In genomic region chr7:67210004-67210833, GRCm38 (mm10) we compare ENCODE assay signal across 17 mouse cellular contexts. TPM values are rescaled to one million over a fixed set of nuclear protein-coding genes. Genes with fewer than 3 reads are reported as not detected.
DNase-seq lines count a peak whose midpoint lies in the region; ATAC-seq and TF ChIP-seq lines count a peak whose summit lies in the region.
"Had no signal": no experiment of that assay in that cellular context is flagged by ENCODE, and none has a peak within 500 bp of the region (broad histone marks: within the 10 kb centered on the region; RNA-seq: fewer than 3 reads in every experiment).

No protein-coding gene starts in this region.

- 0 out of 2 replicates have a peak, but pooled peaks have one; percentile 28 for TF ChIP-seq EP300 in liver, embryonic 14.5 days (IDR thresholded peaks at IDR 0.05; ENCODE audit: low read depth)

- ATAC-seq in heart, embryonic 11.5 days (replicated peaks; ENCODE audit: insufficient number of reproducible peaks, low FRiP score, low TSS enrichment), result peak; percentile 76; the same call in 1 of the 2 replicates
- peak; percentile 41; the same call in 1 of the 2 replicates for ATAC-seq in neural tube, embryonic 14.5 days (ENCODE audit: low read depth)
- ATAC-seq in neural tube, embryonic 15.5 days (ENCODE audit: low FRiP score), result no peak; the same call in 1 of the 2 replicates
- peak; percentile 84 for ATAC-seq in liver, embryonic 14.5 days (ENCODE audit: insufficient read depth)

- no peak for TF ChIP-seq CTCF in liver, embryonic 14.5 days (IDR thresholded peaks at IDR 0.05; ENCODE audit: low read depth)

- no peak for DNase-seq in heart, adult 18-20 months
- peak; percentile 45 to 52 (median 46) for DNase-seq in liver, embryonic 14.5 days (ENCODE audit: low read depth in 3 of 3, low spot score in 3 of 3)
- no peak for DNase-seq in Muller cell, postnatal 12 days (ENCODE audit: inconsistent ontology term)
- no peak for DNase-seq in left cerebral cortex, postnatal 4 days
- DNase-seq: adrenal gland, adult 2 months; cerebellum, postnatal 10 days; embryo, embryonic 11 days; heart, postnatal 36 days; kidney, adult 11 months; lung, embryonic 14.5 days; lung, postnatal 4 days; right cerebral cortex, postnatal 4 days had no signal

- H3K9ac ChIP-seq in heart, embryonic 11.5 days (ENCODE audit: low read depth, low read length), result no peak overlapping the region
- H3K9ac ChIP-seq in neural tube, embryonic 14.5 days (replicated peaks; ENCODE audit: low read depth, low read length), result no peak overlapping the region
- no peak overlapping the region for H3K9ac ChIP-seq in neural tube, embryonic 15.5 days (replicated peaks)
- no peak overlapping the region for H3K9ac ChIP-seq in liver, embryonic 14.5 days (replicated peaks)
- H3K9ac ChIP-seq: limb, embryonic 12.5 days; lung, embryonic 14.5 days; midbrain, embryonic 12.5 days had no signal

- intact Hi-C loops in left cerebral cortex, postnatal 4 days (cut with DNase I), result no loop called here

- H3K27ac ChIP-seq in heart, embryonic 11.5 days (ENCODE audit: low read depth, low read length), result peak overlapping the region; percentile 66; the same call in 1 of the 2 replicates
- H3K27ac ChIP-seq in neural tube, embryonic 14.5 days (ENCODE audit: low read depth, low read length), result no peak overlapping the region
- H3K27ac ChIP-seq in neural tube, embryonic 15.5 days (replicated peaks), result no peak overlapping the region
- no peak overlapping the region for H3K27ac ChIP-seq in liver, embryonic 14.5 days
- H3K27ac ChIP-seq: limb, embryonic 12.5 days; midbrain, embryonic 12.5 days had no signal

- peaks cover 16% of the 10 kb centered on the region for H3K4me1 ChIP-seq in heart, embryonic 11.5 days (ENCODE audit: control insufficient read depth, insufficient read depth, low read length)
- no peaks in the 10 kb centered on the region for H3K4me1 ChIP-seq in neural tube, embryonic 14.5 days (ENCODE audit: control insufficient read depth, insufficient read depth, low read length)
- H3K4me1 ChIP-seq in neural tube, embryonic 15.5 days, result no peaks in the 10 kb centered on the region
- peaks cover 3 to 11% of the 10 kb centered on the region in 2 experiments; a peak in 3 of 4 replicates for H3K4me1 ChIP-seq in liver, embryonic 14.5 days (replicated peaks; ENCODE audit: control insufficient read depth in 2 of 2, insufficient read depth in 2 of 2, low read length in 1 of 2)
- H3K4me1 ChIP-seq: limb, embryonic 12.5 days had no signal

- no peaks in the 10 kb centered on the region for H3K27me3 ChIP-seq in heart, embryonic 11.5 days (ENCODE audit: control insufficient read depth, insufficient read depth, low read length)
- no peaks in the 10 kb centered on the region for H3K27me3 ChIP-seq in neural tube, embryonic 14.5 days (ENCODE audit: control insufficient read depth, insufficient read depth, low read length)
- no peaks in the 10 kb centered on the region for H3K27me3 ChIP-seq in neural tube, embryonic 15.5 days (replicated peaks)
- H3K27me3 ChIP-seq in liver, embryonic 14.5 days (ENCODE audit: control insufficient read depth, insufficient read depth, low read length), result no peaks in the 10 kb centered on the region
- H3K27me3 ChIP-seq: limb, embryonic 12.5 days; midbrain, embryonic 12.5 days had no signal

- WGBS in heart, embryonic 11.5 days (ENCODE audit: insufficient replicate concordance), result 25% methylated on average over 6 of the region's 6 CpGs
- 75% methylated on average over 6 of the region's 6 CpGs for WGBS in neural tube, embryonic 14.5 days
- 71% methylated on average over 6 of the region's 6 CpGs for WGBS in neural tube, embryonic 15.5 days
- WGBS in liver, embryonic 14.5 days (ENCODE audit: insufficient replicate concordance), result 8% methylated on average over 6 of the region's 6 CpGs

- H3K4me2 ChIP-seq in heart, embryonic 11.5 days, result no peak overlapping the region
- H3K4me2 ChIP-seq in neural tube, embryonic 14.5 days (ENCODE audit: low read depth, low read length), result no peak overlapping the region
- no peak overlapping the region for H3K4me2 ChIP-seq in neural tube, embryonic 15.5 days
- 0 out of 2 replicates have a peak overlapping the region, but pooled peaks have one; percentile 14 for H3K4me2 ChIP-seq in liver, embryonic 14.5 days (ENCODE audit: low read depth)
- H3K4me2 ChIP-seq: limb, embryonic 12.5 days; lung, embryonic 14.5 days; midbrain, embryonic 12.5 days had no signal

- H3K9me3 ChIP-seq in heart, embryonic 11.5 days (replicated peaks; ENCODE audit: control insufficient read depth, low read length), result no peaks in the 10 kb centered on the region
- no peaks in the 10 kb centered on the region for H3K9me3 ChIP-seq in neural tube, embryonic 14.5 days (ENCODE audit: control insufficient read depth, low read length)
- no peaks in the 10 kb centered on the region for H3K9me3 ChIP-seq in neural tube, embryonic 15.5 days (replicated peaks)
- no peaks in the 10 kb centered on the region for H3K9me3 ChIP-seq in liver, embryonic 14.5 days (ENCODE audit: control insufficient read depth, low read length)
- H3K9me3 ChIP-seq: limb, embryonic 12.5 days; midbrain, embryonic 12.5 days had no signal

- no peak overlapping the region for H3K4me3 ChIP-seq in heart, embryonic 11.5 days (ENCODE audit: low read depth, low read length)
- H3K4me3 ChIP-seq in neural tube, embryonic 14.5 days (ENCODE audit: low read depth, low read length), result no peak overlapping the region
- H3K4me3 ChIP-seq in neural tube, embryonic 15.5 days (replicated peaks), result no peak overlapping the region
- H3K4me3 ChIP-seq in liver, embryonic 14.5 days (ENCODE audit: insufficient read depth in 1 of 2, low read depth in 2 of 2, low read length in 2 of 2), result no peak overlapping the region
- H3K4me3 ChIP-seq: limb, embryonic 12.5 days; midbrain, embryonic 12.5 days had no signal

- no peaks in the 10 kb centered on the region for H3K36me3 ChIP-seq in heart, embryonic 11.5 days (ENCODE audit: control insufficient read depth, insufficient read depth, low read length)
- H3K36me3 ChIP-seq in neural tube, embryonic 14.5 days (ENCODE audit: control insufficient read depth, insufficient read depth, low read length), result no peaks in the 10 kb centered on the region
- H3K36me3 ChIP-seq in neural tube, embryonic 15.5 days, result no peaks in the 10 kb centered on the region
- H3K36me3 ChIP-seq in liver, embryonic 14.5 days (replicated peaks; ENCODE audit: control insufficient read depth, insufficient read depth, low read depth), result no peaks in the 10 kb centered on the region
- H3K36me3 ChIP-seq: limb, embryonic 12.5 days; midbrain, embryonic 12.5 days had no signal

RNA-seq across cellular contexts. Expression of gene Lysmd4, which starts 12.1 kb away (rescaled TPM):
- 7.8 and 11.3 TPM in 2 replicates for polyA plus RNA-seq in heart, embryonic 11.5 days (2014; fragmentation: Nextera tagmentation; extraction: Ambion mirVana)
- total RNA-seq in heart, adult 18-20 months (2021), result 10 to 100 TPM; 15.2 to 18.1 TPM
- 30.6 and 32.5 TPM in 2 replicates for polyA plus RNA-seq in neural tube, embryonic 14.5 days (2014; fragmentation: Nextera tagmentation; extraction: Ambion mirVana)
- 33.1 and 37.0 TPM in 2 replicates for polyA plus RNA-seq in neural tube, embryonic 15.5 days (2015; fragmentation: Nextera tagmentation; extraction: Ambion mirVana)
- polyA plus RNA-seq in liver, embryonic 14.5 days (2012; rRNA removed), result 2.0 and 2.4 TPM in 2 replicates
- polyA plus RNA-seq in liver, embryonic 14.5 days (2014; fragmentation: Nextera tagmentation; extraction: Ambion mirVana), result 2.5 and 2.6 TPM in 2 replicates
- 10 to 100 TPM; 32.5 to 35.4 TPM for total RNA-seq in left cerebral cortex, postnatal 4 days (2021)

Comparison
In these comparisons a context has a peak if more than half of its experiments do, and no peak if none do; other contexts are left out.
1. DNase-seq: peak in liver, embryonic 14.5 days (3 of 3); none in heart, adult 18-20 months (0 of 2), Muller cell, postnatal 12 days (single experiment) and left cerebral cortex, postnatal 4 days (single experiment).